Mouse (Mus musculus) CH12.LX (cell line): ENCODE measurements around the gene Slc29a4.

Experiments used
- CTCF ChIP-seq, 2 experiments: IDR thresholded peaks in 1 of 2; conservative IDR thresholded peaks in 1 of 2; 2 replicates each; pipeline ENCODE4 v1.5.1; 2011 to 2012; ENCODE audit warnings: low read depth in 2 of 2, low read length in 2 of 2, improper control_type of control experiment in 1 of 2, inconsistent platforms in 1 of 2, mild to moderate bottlenecking in 1 of 2, moderate library complexity in 1 of 2
- GABPA ChIP-seq: IDR thresholded peaks from 2 replicates; pipeline ENCODE4 v1.6.1; 2012; ENCODE audit warnings: low read depth, low read length, improper control_type of control experiment, inconsistent platforms; ENCODE audit not compliant: insufficient replicate concordance
- POLR2A ChIP-seq: IDR thresholded peaks from 2 replicates; pipeline ENCODE4 v1.6.1; 2011; ENCODE audit warnings: low read depth, mild to moderate bottlenecking, improper control_type of control experiment, low read length
- SIN3A ChIP-seq: IDR thresholded peaks from 2 replicates; pipeline ENCODE4 v1.6.1; 2012; ENCODE audit warnings: low read length, improper control_type of control experiment, inconsistent platforms
- TBP ChIP-seq: conservative IDR thresholded peaks from 2 replicates; pipeline ENCODE4 v1.6.1; 2011; ENCODE audit warnings: low read depth, low read length, improper control_type of control experiment
- UBTF ChIP-seq: IDR thresholded peaks from 2 replicates; pipeline ENCODE4 v1.6.1; 2012; ENCODE audit warnings: low read depth, mild to moderate bottlenecking, inconsistent platforms, low read length, improper control_type of control experiment, moderate library complexity
- USF1 ChIP-seq: IDR thresholded peaks from 2 replicates; pipeline ENCODE4 v1.6.1; 2014; ENCODE audit warnings: low read depth, mild to moderate bottlenecking, inconsistent platforms, low read length, improper control_type of control experiment
- USF2 ChIP-seq: conservative IDR thresholded peaks from 2 replicates; pipeline ENCODE4 v1.6.1; 2011; ENCODE audit warnings: low read depth, low read length, improper control_type of control experiment

- TF ChIP-seq SIN3A (no peak), POLR2A (no peak), USF2 (no peak), UBTF (no peak), TBP (no peak), CTCF (conservative IDR thresholded peaks at IDR 0.05 in 1 of 2, IDR thresholded peaks at IDR 0.05 in 1 of 2; ENCODE audit: low read depth in 2 of 2, low read length in 2 of 2) (no peak), GABPA (no peak), USF1 (no peak)
These were observed 31.5 kb upstream of the Slc29a4 start for GRCm38 (mm10) chr5:142660656-142661434.
